Mouse (Mus musculus): Measurements from ENCODE around the gene Adgrb3.

Adgrb3 gene

DNA sequence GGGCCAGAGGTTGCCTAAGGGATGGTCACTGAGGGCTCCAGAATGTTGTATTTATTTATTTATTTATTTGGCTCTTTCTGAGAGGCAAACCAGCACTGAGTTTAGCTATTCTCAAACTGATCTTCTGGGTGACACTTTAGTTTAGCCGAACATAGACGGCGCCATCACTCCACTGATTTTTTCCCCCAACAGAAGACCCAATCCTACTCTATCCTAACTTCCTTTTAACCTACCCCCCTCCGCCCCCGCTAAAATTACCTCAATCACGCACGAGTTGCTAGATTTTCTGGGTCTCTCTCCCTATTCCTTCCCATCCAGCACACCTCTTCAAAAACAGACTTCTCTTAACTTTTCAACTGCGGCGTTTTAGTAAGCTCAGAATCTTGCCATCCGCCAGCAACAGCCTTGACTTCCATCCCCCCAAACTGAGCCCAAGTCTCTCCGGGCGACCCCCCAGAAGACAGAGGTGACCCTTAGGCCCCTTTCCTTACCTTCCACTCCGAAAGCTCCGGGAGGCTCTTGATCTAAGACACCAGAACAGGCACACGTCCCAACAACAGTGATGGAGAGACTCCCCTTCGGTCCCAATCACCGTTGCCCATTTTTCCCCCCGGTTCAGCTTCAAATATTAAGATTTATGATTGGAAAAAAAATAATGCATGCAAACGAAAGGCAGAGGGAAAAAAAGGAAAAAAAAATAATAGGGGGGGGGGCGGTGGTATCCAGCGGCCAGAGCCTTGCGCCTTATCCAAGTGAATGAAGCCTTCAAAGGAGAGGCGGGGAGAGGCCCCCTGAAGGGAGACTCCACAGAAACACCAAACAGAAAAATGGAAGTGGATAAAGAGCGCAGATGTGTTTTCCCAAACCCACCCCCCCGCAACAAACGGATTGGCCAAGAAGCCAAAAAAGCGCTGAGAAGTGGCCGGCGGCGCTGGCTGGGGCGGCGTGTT lies at the start of gene Adgrb3:
Gene Adgrb3 (minus strand): TSS at position 737 of the 950 bp plus-strand sequence.
- DNase-seq (ENCODE audit: low spot score) = no peak

DNA sequence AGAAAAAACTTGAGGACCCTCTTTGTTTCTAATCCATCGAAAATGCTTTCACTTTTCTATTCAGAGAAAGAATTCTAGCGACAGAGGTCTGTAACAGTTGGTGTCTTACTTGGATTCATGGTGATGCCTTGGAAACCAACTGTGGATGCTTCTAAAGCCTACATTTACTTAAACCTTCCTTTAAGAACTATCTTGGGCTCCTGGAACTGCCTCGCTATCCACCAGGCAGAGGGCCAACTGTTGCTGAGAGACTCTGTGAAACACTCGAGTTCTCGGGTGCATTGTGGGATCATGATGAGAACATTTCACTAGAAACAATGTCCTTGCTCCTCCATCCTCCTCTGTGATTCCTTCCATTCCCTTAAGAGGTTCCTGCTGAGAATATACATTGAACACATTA lies 48.0 kb upstream of the Adgrb3 start:
- no peak for DNase-seq (ENCODE audit: low spot score)

DNA sequence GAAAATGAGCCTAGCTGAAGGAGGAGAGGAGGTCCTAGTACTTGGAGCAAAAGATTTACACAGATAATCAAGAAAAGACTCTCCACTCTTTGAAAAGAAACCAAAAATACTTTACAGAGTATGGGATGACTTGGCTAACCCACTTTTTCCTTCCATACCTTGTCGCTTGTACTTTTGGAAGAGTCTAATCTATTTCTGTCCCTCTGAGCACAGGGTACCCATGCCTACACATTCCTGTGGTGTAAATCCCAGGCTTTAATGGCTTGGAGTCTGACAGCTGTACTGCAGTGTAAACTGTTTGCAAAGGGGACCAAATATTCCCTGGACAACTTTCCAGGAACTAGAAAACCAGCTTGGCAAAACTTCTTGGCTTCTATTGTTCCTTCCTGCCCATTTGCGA lies 28.0 kb upstream of the Adgrb3 start:
- no peak for DNase-seq (ENCODE audit: low spot score)

DNA sequence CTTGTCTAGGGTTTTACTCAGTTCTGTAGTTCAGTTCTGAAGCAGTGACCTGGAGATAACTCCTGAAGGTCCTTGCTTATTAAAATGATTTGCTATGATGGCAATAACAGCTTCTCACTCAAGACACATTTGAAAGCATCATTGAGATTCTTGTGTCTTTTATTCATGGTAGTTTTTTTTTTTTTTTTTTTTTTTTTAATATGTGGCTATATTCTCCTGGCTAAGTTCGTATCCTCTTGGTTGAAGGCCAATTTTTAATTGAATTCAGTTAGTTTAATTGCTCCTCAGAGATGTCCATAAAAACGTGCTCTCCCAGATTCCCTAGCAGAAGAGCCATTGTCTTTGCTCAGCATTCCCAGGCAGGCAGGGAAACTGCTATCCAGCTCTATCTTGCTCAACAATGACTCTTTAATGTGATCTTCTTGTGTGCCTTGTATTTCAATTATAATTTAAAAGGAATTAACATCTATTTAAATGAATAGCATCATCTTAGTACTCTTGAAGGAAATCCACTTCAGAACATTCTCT lies 25.0 kb upstream of the Adgrb3 start:
- DNase-seq (ENCODE audit: low spot score) = no peak

DNA sequence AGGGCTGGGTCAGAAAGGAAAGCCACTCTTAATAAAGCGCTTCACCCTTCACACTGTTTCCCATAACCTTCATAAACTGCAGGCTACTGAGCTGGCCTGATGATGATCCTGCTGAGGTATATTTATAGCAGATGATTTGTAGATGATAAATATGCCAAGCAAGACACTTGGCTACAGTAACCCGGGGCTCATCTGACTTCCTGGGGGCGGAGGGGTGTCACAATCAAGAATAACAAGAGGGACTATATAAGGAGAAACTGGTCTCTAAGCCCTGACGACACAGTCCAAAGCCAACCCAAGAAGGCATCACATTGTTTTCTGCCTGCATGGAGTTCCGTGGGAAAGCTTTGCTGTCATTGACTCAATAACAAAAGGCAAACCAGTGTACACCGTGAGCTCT lies 2.8 kb upstream of the Adgrb3 start:
- no peak for DNase-seq (ENCODE audit: low spot score)

DNA sequence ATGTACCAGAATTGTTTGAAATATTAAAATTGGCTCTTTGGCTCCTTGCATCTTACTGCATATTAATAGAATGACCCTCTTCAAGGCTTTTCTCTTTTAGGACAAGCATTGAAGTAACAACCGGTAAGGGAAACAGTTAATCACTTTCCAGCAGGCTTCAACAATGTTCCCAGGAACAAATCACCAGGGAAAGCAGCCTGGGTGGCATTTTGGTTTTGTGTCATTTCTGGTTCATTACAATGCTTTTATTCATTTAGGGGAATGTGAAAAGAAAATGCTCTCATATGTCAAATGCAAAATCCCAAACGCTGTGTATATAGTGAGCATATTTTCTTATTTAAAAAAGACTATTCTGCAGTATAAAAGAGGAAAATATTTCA lies 2.0 kb upstream of the Adgrb3 start:
- no peak for DNase-seq (ENCODE audit: low spot score)

DNA sequence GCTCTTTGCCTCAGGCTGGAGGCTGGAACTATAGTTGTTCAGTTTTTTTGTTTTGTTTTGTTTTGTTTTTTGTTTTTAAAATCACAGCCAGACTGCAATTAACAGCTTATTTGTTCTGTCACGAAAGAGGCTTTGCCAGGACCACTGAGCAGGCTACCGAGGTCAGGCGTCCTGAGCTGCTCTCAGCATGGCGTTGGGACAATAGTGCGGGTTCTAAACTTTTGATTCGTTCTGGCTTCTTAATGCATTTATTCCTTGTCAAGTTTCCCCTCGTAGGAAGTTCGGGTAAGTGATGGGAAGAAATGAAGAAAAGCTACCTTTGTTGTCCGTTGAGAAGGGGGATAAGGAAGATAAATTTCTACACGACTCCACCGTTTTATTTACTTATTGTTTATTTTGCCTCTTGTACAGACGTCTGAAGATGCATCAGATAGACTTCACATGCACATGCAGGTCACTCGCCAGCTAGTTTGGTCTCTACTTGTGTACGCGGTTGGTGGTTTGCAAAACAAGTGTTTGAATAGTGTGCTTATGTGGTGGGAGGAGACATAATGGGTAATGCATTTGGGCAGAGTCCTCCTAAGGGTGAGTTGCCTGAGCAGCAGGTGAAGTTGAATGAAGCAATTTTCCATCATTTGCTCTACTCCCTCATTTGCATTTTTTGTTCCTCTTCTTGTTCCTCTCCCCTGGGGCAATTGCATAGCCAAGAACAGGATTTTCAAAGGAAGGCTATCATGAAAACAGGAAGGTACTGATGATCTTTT lies 1.4 kb upstream of the Adgrb3 start:
- DNase-seq (ENCODE audit: low spot score) = no peak

DNA sequence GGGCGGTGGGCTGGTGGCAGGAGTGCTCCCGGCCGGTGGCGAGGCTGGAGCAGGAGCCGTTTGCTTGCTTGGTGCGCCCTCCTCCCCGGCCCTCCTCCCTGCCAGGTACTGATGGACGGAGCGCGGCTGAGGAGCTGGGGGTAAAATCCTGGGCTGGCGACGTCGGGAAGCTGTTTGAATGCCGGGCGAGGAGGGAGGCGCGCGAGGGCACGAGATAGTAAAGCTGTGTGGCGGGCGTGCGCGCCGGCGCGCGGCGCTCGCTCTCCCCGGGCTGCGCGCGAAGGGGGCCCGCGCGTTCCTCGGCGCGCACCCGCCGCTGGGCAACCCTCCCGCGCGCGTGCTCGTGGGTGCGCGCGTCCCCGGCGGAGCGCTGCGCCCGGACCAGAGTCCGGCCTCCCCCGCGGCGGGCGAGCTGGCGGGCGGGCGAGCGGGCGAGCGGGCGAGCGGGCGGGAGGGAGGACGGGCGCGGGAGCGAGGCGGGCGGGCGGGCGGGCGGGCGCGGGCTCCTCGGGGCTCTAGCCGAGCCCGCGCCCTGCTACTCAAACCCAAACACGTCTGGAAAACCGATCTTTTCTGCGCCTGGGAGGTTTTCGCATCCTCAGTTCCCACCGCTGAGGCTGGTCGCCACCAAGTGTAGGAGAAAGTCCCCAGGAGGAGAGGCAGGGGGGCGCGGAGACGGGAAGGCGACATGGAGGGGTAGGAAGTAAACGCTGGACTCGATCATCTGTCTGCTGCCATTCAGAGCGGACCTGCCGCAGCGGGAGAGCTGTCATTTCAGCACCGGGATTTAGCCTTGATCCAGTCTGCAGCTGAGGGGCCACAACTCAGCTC lies 629 bp upstream of the Adgrb3 start:
- no peak for DNase-seq (ENCODE audit: low spot score)

DNA sequence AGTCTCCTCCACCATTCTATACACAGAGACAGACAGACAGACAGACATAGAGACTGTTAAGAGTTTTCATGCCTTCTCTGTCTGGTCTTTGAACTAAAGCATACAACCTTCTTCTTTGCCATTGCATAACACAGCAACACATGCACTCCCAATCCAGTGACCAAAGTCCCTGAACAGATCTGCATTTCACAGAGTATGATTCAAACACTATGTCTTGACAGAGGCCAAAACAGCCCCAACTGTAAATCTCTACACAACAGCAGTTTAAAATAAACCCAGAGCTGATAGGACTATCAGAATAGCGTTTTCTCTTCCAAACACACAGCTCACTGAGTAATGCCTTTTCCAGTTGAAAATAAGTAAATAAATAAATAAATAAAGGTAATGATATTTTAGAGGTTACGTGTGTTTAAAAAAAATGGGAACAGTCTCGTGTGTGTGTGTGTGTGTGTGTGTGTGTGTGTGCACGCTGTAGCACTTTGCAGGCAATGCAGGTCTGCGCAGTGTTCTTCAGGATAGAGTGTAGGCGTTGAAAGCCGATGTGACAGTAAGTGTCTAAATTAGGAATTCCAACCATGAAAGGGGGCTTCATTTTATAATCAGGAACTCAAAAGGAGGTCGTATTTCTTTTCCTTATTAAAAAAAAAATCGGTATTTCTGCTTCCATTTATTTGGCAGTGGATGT lies 1.3 kb downstream of the Adgrb3 start:
- DNase-seq (ENCODE audit: low spot score) = no peak

DNA sequence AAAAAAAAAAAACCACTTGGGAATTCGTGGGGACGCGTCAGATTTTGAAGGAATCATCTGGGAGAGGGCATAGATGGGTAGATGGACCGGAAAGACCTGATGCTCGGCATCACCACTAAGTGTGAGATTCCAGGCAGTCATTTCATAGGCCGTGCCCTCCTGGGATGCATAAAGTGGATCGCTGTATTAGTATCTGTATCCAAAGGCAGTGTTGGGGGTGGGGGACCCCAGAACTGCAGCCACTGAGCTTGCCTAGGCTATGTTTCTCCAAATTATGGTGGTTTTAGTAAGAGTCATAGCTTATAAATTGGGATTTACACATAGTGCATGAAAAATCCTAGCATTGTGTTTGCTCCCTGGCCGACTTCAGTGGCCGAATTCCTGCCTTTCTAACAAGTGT lies 2.1 kb downstream of the Adgrb3 start:
- DNase-seq (ENCODE audit: low spot score) = no peak

DNA sequence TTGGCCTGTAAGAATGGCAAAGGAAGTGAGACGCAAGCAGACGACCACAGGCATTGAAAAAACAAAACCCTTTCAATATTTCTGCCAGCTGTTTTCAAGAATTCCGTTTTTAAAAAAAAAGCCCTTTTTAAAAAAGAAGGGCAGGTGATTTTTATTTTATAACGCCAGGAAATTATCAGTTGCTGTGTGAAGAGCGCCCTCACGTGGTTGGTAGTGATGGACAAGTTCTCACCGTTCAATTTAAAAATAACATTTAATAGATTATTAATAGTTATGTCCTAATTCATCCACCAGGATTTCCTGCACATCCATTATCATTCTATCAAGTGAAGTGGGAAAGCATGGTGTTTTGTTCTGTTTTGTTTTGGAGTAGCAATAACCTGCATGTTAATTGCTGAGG lies 2.7 kb downstream of the Adgrb3 start:
- DNase-seq (ENCODE audit: low spot score) = no peak

DNA sequence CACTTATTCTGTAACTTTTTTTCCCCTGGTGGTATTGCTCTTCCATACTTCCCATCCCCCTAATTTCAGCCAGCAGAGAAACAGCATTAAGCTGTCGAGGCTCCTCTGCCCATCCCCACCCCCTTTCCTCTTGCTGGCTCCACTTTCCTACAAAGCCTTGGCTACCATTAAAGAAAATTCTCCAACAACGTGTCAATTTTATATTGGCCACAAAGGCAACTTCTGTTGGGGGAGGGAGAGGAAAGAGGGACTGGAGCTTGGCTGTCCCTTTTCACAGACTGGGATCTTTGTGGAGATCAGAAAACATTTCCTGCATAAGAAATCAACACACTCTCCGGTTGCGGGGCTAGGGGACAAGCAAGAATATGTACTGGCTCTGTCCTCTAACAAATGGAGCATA lies 4.9 kb downstream of the Adgrb3 start:
- no peak for DNase-seq (ENCODE audit: low spot score)

DNA sequence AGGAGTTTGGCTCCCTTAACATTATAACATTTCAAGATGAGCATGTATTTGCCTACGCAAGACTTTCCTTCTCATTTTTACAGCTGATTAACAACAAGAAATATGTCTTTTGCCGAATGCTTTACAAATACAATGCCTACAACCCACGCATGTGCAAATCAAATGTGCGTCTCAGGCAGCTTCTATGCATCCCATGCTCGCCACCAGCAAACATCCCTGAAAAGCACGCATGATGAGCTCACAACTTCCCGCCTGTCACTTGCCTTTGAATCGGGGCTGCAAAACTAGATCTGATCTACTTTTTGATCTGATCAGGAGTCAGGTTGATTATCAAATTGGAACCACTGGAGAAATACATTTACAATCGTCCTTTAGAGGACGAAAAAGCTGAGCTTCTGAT lies 5.5 kb downstream of the Adgrb3 start:
- no peak for DNase-seq (ENCODE audit: low spot score)

DNA sequence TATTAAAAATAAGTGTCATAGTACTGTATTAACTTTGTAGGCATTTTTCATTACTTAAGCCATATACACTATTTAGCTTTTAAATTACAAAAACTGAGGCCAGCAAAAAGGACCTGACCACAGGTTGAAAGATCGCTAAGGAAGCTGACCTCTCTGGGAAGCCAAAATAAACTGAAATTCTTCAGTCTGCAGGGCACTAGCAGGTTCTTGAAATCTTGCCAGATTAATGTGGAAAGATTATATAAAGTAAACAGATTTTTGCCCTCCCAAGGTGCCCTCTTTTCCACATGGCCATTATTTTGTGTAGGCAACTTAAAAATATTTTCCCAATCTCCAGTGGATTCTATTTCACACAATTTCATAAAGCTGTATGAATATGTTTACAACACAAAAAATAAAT lies 14.0 kb downstream of the Adgrb3 start:
- no peak for DNase-seq (ENCODE audit: low spot score)

DNA sequence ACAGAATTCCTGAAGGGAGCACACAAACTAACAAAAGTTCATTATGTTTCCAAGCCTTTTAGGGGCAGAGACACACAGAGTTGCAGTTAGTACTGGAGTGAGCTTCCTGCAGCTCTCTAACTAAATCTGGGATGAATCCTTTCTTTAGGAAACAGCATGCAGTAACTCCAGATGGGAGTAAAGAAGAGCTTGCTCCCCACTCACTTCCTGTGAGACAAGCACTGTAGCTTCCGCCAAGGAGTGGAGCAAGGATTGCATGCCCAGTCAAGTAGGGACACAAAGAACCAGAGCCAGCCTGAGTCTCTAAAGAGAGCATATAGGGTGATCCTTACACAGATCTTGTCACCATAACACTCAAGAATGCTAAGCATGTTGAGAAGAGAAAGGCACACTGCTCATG lies 50.7 kb downstream of the Adgrb3 start:
- DNase-seq (ENCODE audit: low spot score) = no peak

DNA sequence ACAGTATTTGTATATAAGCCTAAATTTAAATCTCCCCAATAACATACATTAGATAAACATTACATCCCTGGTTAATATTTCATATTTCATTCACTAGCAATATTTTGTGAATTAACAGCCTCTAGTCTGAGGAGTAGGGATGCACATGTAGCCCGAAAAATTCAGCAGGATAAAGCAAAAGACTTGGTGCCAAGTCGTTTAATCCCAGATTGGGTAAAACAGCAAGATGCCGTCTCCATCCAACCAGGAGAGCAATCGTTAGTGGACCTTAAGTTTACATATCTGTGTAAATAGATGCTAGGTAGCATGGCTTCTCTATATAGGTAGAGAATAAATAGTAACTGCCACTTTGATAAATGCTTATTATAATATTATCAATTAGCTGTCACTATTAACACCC lies 52.0 kb downstream of the Adgrb3 start:
- no peak for DNase-seq (ENCODE audit: low spot score)

DNA sequence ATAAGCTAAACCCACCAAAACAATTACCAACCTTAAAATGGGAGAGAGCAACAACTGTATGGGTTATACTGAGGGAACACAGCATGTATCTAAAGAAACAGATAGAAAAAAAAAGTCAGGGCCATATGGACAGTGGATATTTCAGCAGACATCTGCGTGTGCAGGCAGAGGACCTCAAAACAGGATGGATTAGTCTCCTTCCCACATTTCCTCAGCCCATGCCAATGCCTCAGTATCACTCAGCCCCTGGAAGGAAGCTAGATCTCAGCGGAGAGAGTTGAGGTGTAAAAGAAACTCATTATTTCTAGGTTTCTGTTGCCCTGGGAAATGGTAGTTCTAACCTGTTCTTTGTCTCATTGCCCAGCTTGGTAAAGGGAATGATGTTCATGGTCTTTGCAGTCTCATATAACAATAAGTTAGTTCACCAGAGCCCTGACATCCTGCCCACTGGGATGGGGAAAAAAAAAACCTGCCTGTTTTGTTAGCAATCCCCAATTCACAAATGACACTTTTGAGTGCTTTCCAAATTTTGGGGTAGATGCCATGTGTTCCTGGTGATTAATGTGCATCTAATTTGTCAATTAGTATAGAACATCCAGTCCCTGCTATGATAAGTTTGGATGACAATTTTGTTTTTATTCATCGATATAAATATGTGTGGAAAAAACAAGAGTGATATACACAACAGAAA lies 53.9 kb downstream of the Adgrb3 start:
- no peak for DNase-seq (ENCODE audit: low spot score)

DNA sequence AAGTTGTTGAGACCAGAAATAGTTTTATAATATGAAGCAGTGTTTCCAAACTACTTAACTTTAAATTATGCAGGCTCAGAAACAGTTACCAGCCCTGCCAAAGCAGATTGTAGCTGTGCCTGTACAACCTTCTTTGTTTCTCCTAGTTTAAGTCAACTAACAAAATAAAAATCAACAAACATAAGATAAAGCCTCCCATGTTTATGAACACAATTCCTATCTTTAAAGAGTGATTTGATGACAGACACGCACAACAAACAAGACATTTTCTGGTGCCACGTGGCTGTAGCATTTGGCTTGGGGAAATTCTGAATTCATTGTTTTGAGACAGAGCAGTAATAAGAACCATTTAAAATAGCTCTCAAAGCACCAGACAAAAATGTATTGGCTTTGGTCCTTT lies 60.5 kb downstream of the Adgrb3 start:
- no peak for DNase-seq (ENCODE audit: low spot score)

DNA sequence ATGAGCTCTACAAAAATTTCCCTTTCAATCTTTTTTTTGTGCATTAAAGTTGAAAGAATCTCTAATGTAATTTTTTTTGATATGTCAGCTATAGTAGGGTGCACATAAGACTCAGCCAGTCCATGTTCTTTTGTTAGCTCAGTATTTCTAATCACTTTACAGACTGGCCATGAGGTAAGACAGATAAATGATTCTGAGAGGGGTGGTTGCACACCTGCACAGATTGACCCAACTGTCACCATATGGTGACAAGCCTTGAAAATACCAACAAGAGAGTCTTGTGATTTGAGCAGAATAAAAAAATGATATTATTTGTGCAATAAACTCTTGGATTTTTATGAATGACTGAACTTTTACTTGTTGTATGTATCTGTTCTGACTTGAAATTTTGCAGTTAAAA lies 74.2 kb downstream of the Adgrb3 start:
- no peak for DNase-seq (ENCODE audit: low spot score)

DNA sequence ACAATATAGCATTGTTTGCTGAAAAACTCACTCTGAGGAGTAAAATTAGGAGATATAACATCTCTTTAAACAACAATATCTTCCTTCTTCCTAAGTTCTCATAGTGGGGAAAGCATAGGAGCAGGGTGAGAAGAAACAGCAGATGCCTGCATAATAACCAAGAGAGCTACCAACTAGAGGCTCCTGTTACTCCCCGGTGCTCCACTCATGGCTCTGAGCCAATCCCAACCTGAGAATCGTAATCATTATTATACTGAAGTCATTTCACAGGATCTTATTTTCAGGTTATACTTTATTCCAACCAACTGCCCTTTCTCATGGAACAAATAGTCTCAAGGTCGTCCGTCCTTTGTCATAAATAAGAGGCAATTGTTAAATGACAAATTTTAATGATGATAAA lies 75.0 kb downstream of the Adgrb3 start:
- no peak for DNase-seq (ENCODE audit: low spot score)

DNA sequence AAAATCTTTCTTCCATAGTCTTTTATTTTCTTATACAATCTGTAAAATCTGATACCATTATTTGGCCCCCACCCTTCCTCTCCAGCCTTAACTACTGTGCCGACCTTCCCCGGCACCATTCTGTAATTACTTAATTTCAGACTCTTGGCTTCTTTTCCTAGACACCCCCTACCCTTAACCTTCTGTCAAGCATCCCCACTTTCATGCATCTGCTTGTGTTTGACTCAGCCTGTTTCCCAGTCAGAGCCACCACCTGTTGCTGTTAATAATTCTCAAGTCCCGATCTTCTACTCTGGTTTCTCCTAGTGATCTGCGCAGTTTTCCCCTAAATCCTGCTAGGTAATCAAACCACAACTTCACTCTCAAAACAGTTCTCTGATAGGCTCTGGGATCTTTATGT lies 83.9 kb downstream of the Adgrb3 start:
- no peak for DNase-seq (ENCODE audit: low spot score)

Data from urinary bladder, postnatal 25 days (tissue).